Mouse (Mus musculus) heart, adult 11 months (tissue): ENCODE measurements around the gene Nek1.

ENCODE experiments used
- DNase-seq: peaks from one replicate; pipeline ENCODE4 v3.0.0; 2022

Gene Nek1

DNA sequence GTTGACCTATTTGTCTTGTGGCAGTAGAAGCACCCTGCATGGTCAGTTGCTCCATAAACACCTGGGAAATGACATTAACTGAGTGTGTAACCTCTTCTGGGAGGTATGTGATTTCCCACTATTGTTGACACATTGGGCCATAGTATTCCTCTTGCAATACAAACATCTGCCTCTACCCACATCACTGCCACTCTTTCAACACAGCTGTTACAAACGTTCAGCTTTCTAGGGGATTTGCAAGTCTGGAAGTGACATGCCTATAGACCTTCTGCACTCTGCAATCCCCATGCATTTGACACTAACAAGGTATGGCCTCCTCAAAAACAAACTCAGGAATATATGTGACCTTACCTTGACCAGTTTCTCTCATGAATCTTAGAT is 169.2 kb downstream of the Nek1 start:
- DNase-seq, result peak; percentile 24

DNA sequence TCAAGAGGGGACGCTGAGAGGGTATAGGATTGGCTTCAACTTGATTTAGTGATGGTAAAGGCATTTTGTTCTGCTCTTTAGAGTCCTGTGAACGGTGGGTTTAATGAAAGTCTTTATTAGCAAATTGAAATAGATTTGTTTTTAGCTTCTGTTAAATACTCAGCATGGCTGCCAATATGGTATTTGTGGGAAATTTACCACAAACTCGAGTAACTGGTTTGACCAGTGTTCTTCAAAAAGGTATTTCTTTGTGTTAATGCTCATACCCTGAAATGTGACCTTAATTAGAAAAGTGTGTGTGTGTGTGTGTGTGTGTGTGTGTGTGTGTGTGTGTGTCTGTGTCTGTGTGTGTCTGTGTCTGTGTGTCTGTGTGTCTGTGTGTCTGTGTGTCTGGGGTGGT is 178.6 kb downstream of the Nek1 start:
- DNase-seq, result no peak

DNA sequence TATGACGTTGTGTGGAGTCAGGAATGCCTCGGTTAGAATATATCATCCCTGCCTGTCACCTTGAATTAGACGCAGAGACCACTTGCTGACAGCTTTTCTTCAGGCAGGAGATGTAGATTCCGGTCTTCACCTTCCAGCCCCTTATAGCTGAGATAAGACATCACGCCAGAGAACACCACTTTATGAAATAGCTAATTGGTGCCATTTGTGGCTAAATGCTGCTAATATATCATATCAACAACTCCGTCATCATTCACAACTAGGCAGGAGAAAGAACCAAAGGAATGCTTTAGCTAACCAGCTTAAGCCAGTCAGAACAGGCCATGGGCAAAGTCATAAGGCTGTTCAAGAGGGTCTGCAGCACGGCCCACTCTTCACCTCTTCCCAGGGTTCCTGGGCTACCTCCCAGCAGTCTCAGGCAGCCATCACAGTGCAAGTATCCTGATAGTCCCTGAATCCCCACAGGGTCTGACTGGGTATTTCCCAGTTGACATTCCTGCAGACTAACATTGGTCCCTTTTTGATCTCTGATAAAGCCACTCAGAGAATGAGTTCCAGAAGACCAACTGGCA is 181.0 kb downstream of the Nek1 start:
- DNase-seq, result peak; percentile 64

DNA sequence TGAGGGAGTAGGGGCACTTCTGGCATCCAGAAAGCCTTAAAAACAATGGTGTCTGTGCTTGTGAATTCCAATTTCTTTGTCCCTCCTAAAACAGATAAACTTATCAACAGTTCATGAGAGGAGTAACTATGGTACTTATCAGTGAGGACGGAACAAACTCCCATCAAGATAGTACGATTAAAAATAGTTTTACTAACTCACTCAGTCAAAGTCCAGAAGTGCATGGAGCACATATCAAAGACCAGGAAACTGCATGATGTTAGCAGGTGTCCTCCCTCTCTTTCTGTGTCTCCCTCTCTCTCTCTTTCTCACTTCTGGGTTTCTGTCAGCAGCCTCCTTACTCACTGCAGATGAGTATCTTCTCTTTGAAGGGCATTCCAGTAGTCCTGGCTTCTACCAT is 182.9 kb downstream of the Nek1 start:
- DNase-seq, result no peak

DNA sequence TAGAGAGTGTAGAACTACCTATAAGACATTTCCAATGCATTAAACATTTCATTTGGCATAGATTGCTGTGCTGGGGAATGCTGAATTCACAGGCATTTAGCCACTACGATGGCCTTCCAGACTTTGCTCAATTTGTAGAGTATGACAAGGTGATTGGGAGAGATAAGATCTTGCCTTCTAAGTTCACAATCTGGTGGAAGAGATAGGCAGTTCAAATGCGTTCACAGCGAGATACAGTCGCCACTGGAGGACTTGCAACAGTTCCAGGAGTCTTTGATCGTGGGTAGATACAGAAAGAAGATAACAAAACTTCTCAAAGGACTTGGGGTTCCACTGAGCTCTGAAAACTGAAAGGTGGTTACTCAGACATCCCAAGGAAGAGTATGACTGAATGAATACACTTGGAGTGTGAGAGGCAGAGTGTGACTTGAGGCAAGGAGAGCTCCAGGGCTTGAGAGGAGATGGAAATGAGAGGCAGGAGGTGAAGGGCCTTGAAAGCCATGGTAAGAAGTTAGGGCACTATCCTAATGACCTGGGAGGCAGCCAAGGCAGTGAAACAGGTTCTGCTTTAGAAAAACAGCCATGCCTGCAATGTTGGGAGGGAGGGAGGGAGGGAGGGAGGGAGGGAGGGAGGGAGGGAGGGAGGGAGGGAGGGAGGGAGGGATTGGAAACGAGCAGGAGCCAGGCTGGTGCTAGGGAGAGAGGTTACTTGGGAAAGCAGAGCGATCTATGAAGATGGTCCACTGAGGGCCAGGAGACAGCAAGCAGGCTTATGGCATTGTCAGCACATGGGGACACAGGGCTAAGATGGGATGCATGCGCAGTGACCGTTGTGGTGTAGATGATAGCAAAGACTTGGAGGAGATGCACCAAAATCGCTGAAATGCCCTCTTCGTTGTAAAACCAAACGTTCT is 184.9 kb downstream of the Nek1 start:
- no peak for DNase-seq

DNA sequence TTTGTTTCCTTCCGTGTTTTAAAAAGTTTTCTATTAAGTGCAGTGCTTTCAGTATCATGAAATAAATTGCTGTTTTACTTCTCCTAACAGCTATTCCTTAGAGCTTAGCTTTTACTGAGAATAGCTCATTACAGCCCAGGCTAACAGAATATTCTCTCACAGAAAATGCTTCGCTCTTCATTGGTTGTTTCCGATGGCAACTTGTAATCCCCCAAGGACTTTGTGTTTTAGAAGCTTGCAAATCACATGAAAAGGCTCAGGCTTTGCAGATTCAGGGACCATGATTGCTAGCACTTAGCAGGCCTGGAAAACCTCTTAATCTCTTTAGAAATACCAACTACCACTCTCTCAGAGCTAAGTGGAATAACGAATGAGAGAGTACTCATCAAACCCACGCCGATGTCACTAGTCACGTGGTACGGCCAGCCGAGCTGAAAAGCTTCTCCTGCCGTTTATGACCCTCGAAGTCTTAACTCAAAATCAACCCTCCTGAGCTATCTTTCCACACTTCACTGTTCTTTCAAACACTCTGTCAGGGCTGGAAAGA is 185.7 kb downstream of the Nek1 start:
- DNase-seq, result peak; percentile 76
